Mouse (Mus musculus) G1E (cell line): ENCODE measurements at regions not wholly inside any gene's neighbourhood (a gene's known extent, or its start where the extent isn't known, plus 50 kb on each side); places are given as distances from the start of the nearest gene placed in this dataset.

ENCODE experiments used
- ATAC-seq: 2 replicates; pipeline ENCODE4 v1.8.0; 2016; ENCODE audit warnings: mild to moderate bottlenecking; ENCODE audit not compliant: insufficient number of reproducible peaks, poor library complexity, low FRiP score, severe bottlenecking; ENCODE audit errors: extremely low read depth
- DNase-seq: peaks from one replicate; pipeline ENCODE4 v3.0.0; 2012; ENCODE audit warnings: low spot score
- H3K27me3 ChIP-seq: 2 replicates; pipeline ENCODE4 v1.6.1; 2012; ENCODE audit warnings: mild to moderate bottlenecking, low read length, inconsistent platforms; ENCODE audit not compliant: insufficient read depth
- H3K36me3 ChIP-seq: replicated peaks from 2 replicates; pipeline ENCODE3; 2012; ENCODE audit warnings: mild to moderate bottlenecking, inconsistent platforms
- H3K4me1 ChIP-seq: 2 replicates; pipeline ENCODE4 v1.6.1; 2012; ENCODE audit warnings: low read depth, low read length, inconsistent platforms, mixed read lengths; ENCODE audit not compliant: insufficient read depth
- H3K4me3 ChIP-seq: 2 replicates; pipeline ENCODE4 v1.5.1; 2012; ENCODE audit warnings: low read depth, mild to moderate bottlenecking, inconsistent platforms, low read length, moderate library complexity, mixed read lengths
- H3K9me3 ChIP-seq: replicated peaks from 2 replicates; pipeline ENCODE4 v1.6.1; 2012; ENCODE audit warnings: inconsistent platforms
- CTCF ChIP-seq: IDR thresholded peaks from 2 replicates; pipeline ENCODE4 v1.5.1; 2012; ENCODE audit warnings: low read depth, low read length, inconsistent platforms, mixed read lengths
- GATA1 ChIP-seq: IDR thresholded peaks from 2 replicates; pipeline ENCODE4 v1.6.1; 2012; ENCODE audit warnings: borderline replicate concordance, low read length, inconsistent platforms, mixed read lengths
- GATA2 ChIP-seq: IDR thresholded peaks from 2 replicates; pipeline ENCODE4 v1.6.1; 2012; ENCODE audit warnings: low read depth, low read length, inconsistent platforms, borderline replicate concordance
- POLR2AphosphoS5 ChIP-seq: IDR thresholded peaks from 2 replicates; pipeline ENCODE4 v1.6.1; 2012; ENCODE audit warnings: low read depth, low read length, inconsistent platforms; ENCODE audit not compliant: insufficient replicate concordance
- TAL1 ChIP-seq: conservative IDR thresholded peaks from 2 replicates; pipeline ENCODE4 v1.6.1; 2012; ENCODE audit warnings: low read depth, low read length, inconsistent platforms, mixed read lengths

GRCm38 (mm10) chr2:128257262-128257661 is 131.4 kb downstream of the Bcl2l11 start:
- no peak for DNase-seq

GRCm38 (mm10) chr2:128263880-128264279 is 138.0 kb downstream of the Bcl2l11 start:
- Histone ChIP-seq H3K27me3 (peaks cover 23% of the 10 kb centered on the region), H3K9me3 (no peaks in the 10 kb centered on the region), H3K36me3 (no peaks in the 10 kb centered on the region), H3K4me3 (no peak overlapping the region), H3K4me1 (no peaks in the 10 kb centered on the region)
- DNase-seq = no peak
- TF ChIP-seq GATA2 = no peak
- TF ChIP-seq TAL1 = no peak
- no peak for TF ChIP-seq GATA1
- no peak for TF ChIP-seq CTCF
- no peak for TF ChIP-seq POLR2AphosphoS5
- no peak for ATAC-seq

More at GRCm38 (mm10) chr2:128257262-128257661, 131.4 kb downstream of the Bcl2l11 start:
- no peaks in the 10 kb centered on the region for H3K36me3 ChIP-seq
- no peaks in the 10 kb centered on the region for H3K9me3 ChIP-seq
- TF ChIP-seq GATA2 (no peak), CTCF (no peak), TAL1 (no peak), POLR2AphosphoS5 (no peak), GATA1 (no peak)
- H3K27me3 ChIP-seq = peaks cover 8% of the 10 kb centered on the region; the same call in 1 of the 2 replicates
- no peaks in the 10 kb centered on the region for H3K4me1 ChIP-seq
- no peak overlapping the region for H3K4me3 ChIP-seq
- ATAC-seq = no peak

GRCm38 (mm10) chr2:128265014-128265990 is 139.5 kb downstream of the Bcl2l11 start:
- TF ChIP-seq TAL1 (no peak), GATA2 (no peak), POLR2AphosphoS5 (no peak), GATA1 (no peak), CTCF (no peak)
- no peaks in the 10 kb centered on the region for H3K36me3 ChIP-seq

GRCm38 (mm10) chr2:128270377-128271129 is 144.7 kb downstream of the Bcl2l11 start:
- DNase-seq (no peak), ATAC-seq (no peak)
- H3K4me1 ChIP-seq = no peaks in the 10 kb centered on the region
- no peaks in the 10 kb centered on the region for H3K9me3 ChIP-seq
- H3K36me3 ChIP-seq = no peaks in the 10 kb centered on the region
- no peak for TF ChIP-seq CTCF
- peaks cover 25% of the 10 kb centered on the region for H3K27me3 ChIP-seq
- H3K4me3 ChIP-seq = no peak overlapping the region

More at GRCm38 (mm10) chr2:128265014-128265990, 139.5 kb downstream of the Bcl2l11 start:
- H3K9me3 ChIP-seq = no peaks in the 10 kb centered on the region
- no peak overlapping the region for H3K4me3 ChIP-seq
- H3K4me1 ChIP-seq = no peaks in the 10 kb centered on the region
- H3K27me3 ChIP-seq = peaks cover 26% of the 10 kb centered on the region
- DNase-seq (no peak), ATAC-seq (no peak)

- Histone ChIP-seq H3K36me3 (no peaks in the 10 kb centered on the region), H3K27me3 (peaks cover 18% of the 10 kb centered on the region), H3K9me3 (no peaks in the 10 kb centered on the region), H3K4me3 (no peak overlapping the region), H3K4me1 (no peaks in the 10 kb centered on the region)
- ATAC-seq (no peak), DNase-seq (no peak)
- TF ChIP-seq GATA2 (no peak), CTCF (no peak), POLR2AphosphoS5 (no peak), GATA1 (no peak), TAL1 (no peak)
Observed at GRCm38 (mm10) chr2:128272789-128273188, 147.0 kb downstream of the Bcl2l11 start.

GRCm38 (mm10) chr2:128273292-128273691 is 147.5 kb downstream of the Bcl2l11 start:
- TF ChIP-seq POLR2AphosphoS5 (no peak), GATA2 (no peak), CTCF (no peak), GATA1 (no peak), TAL1 (no peak)
- Histone ChIP-seq H3K27me3 (peaks cover 20% of the 10 kb centered on the region), H3K36me3 (no peaks in the 10 kb centered on the region), H3K4me1 (no peaks in the 10 kb centered on the region), H3K9me3 (no peaks in the 10 kb centered on the region), H3K4me3 (no peak overlapping the region)
- ATAC-seq (no peak), DNase-seq (no peak)
